Mouse (Mus musculus): Measurements from ENCODE around the gene Gls.

DNA sequence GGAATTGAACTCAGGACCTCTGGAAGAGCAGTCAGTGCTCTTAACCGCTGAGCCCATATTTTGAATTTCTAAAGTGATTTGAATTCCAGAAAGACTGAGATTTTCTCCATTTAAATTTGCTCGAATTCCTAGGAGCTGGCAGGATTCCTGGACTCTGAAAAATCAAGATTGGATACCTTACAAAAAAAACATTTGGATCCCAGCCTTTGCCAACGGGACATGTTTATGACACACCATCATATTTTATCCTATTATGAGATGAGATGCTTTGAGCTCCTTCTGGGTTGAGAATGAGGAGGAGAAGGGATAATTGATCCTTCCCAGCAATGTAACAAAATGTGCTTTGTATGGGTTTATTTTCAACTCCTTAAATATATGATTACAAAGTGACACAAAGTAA lies 31.3 kb upstream of the Gls start:
- TF ChIP-seq CTCF (IDR thresholded peaks at IDR 0.05; ENCODE audit: insufficient read depth, low read length): no peak
- no peak for TF ChIP-seq POLR2A (IDR thresholded peaks at IDR 0.05; ENCODE audit: borderline replicate concordance, extremely low read depth, low read depth, low read length)
